Mouse (Mus musculus) thymus, adult 2 months (tissue): ENCODE results near the gene Abca2. TPM values are rescaled to one million over a fixed set of nuclear protein-coding genes. Genes with fewer than 3 reads are reported as not detected.

ENCODE experiments used
- DNase-seq: peaks from one replicate; pipeline ENCODE4 v3.0.0; 2021
- H3K27ac ChIP-seq: fragments of 200-500 bp; 2 replicates; pipeline ENCODE4 v1.5.1; 2012; ENCODE audit warnings: low read length, control low read depth; ENCODE audit not compliant: control insufficient read depth, insufficient read depth
- H3K27me3 ChIP-seq: fragments of 200-500 bp; 2 replicates; pipeline ENCODE4 v1.6.1; 2012; ENCODE audit warnings: mild to moderate bottlenecking, low read length, moderate library complexity, mixed read lengths; ENCODE audit not compliant: control insufficient read depth, insufficient read depth
- H3K36me3 ChIP-seq: fragments of 200-500 bp; 2 replicates; pipeline ENCODE4 v1.6.1; 2012; ENCODE audit warnings: mild to moderate bottlenecking, low read length, moderate library complexity; ENCODE audit not compliant: control insufficient read depth, insufficient read depth
- H3K4me1 ChIP-seq: fragments of 200-500 bp; replicated peaks from 2 replicates; pipeline ENCODE4 v1.6.1; 2012; ENCODE audit warnings: low read length; ENCODE audit not compliant: control insufficient read depth, insufficient read depth
- H3K4me3 ChIP-seq: fragments of 200-500 bp; 2 replicates; pipeline ENCODE4 v1.5.1; 2012; ENCODE audit warnings: mild to moderate bottlenecking, low read length, control low read depth, moderate library complexity; ENCODE audit not compliant: control insufficient read depth, insufficient read depth
- CTCF ChIP-seq: fragments of 200-500 bp; IDR thresholded peaks from 2 replicates; pipeline ENCODE4 v1.5.1; 2012; ENCODE audit warnings: mild to moderate bottlenecking, control low read depth, low read length, moderate library complexity, borderline replicate concordance; ENCODE audit not compliant: control insufficient read depth, poor library complexity, insufficient read depth; ENCODE audit errors: extremely low read depth
- POLR2A ChIP-seq: fragments of 200-500 bp; IDR thresholded peaks from 2 replicates; pipeline ENCODE4 v1.6.1; 2012; ENCODE audit warnings: mild to moderate bottlenecking, low read length, control low read depth, moderate library complexity; ENCODE audit not compliant: control insufficient read depth, poor library complexity, insufficient read depth; ENCODE audit errors: extremely low read depth
- WGBS: fragments of 180-500 bp; shearing (Covaris S2); methylation state at CpG from one replicate; pipeline ENCODE4 v1.1.7; 2018; 5-methylcytosine and 5-hydroxymethylcytosine counted together
- polyA plus RNA-seq: library from polyadenylated mRNA; depleted of rRNA; stranded (reverse); fragments of >200 nt; gene quantifications from 2 replicates; pipeline ENCODE4 v1.2.3, GENCODE M21; 2012

The Abca2 gene
- polyA plus RNA-seq, 1 experiment: 86.6 TPM

DNA sequence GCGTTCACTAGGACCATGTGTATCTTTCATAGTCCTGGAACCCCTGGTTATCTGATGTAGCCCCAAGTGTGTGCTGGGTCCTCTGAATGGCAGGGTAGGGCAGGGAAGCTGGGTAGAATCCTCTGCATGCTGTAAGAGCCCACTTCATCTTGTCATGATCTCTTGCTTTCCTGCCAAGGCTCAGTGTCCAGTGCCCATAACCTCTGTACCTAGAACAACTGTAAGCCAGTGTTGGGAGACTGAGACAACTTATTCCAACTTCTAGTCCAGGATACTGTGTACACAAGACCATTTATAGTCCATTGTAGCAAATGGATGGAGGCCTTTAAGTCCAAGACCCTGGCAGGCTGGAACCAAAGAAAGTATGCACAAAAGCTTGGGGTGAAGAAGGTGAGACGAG lies 36.8 kb downstream of the Abca2 start:
- Histone ChIP-seq H3K27ac (peak overlapping the region; percentile 86), H3K4me3 (peak overlapping the region; percentile 43)
- no peak for TF ChIP-seq CTCF
- no peak for TF ChIP-seq POLR2A

DNA sequence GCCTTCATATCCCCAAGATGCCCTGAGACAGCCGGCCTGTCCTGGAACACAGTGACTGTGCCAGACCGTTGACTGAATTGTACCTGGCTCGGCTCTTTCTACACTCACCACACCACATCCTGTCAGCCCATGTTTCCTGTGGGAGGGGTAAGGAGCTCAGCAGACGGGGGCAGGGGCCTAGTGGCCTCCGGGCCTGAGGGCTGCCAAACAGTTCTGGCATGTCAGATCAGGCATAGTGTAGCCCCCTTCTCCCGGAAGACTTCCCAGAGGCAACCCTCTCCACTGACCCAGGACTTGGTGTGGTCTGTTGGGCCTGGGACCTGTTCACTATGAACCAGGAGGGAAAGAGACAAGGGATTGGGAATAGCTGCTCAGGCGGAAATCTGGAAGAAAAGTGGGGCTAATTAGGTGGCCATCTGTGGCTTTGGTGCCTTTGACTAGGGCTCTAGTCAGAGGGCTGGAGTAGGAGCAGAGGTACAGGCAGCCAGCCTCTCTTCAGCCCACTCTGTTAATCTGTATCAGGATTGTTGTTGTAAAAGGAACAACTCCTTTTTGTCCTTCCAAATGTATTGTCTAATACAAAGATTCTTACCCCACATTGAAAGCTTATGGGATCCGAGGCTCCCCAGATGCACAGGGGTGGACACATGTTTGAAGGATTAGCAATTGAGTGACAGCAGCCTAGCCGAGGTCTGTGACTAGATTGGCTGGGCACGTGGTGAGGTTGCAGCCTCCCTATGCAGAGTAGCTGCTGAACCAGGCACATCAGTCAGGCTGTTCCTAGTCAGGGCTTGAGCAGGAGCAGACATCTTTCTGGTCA lies 37.5 kb downstream of the Abca2 start:
- peaks cover 52% of the 10 kb centered on the region for H3K4me1 ChIP-seq
- peak; percentile 84 for TF ChIP-seq POLR2A
- TF ChIP-seq CTCF: 0 out of 2 replicates have a peak, but pooled peaks have one; percentile 36
- no peaks in the 10 kb centered on the region for H3K27me3 ChIP-seq
- peak overlapping the region; percentile 88 for H3K27ac ChIP-seq
- H3K36me3 ChIP-seq: no peaks in the 10 kb centered on the region
- peak overlapping the region; percentile 43 for H3K4me3 ChIP-seq
- WGBS: 11% methylated on average over 10 of the region's 10 CpGs
- peak; percentile 85 for DNase-seq

More for the DNA sequence above, 36.8 kb downstream of the Abca2 start:
- Histone ChIP-seq H3K36me3 (no peaks in the 10 kb centered on the region), H3K4me1 (peaks cover 54% of the 10 kb centered on the region), H3K27me3 (no peaks in the 10 kb centered on the region)
- WGBS: 41% methylated on average over 2 of the region's 2 CpGs
- DNase-seq: no peak

DNA sequence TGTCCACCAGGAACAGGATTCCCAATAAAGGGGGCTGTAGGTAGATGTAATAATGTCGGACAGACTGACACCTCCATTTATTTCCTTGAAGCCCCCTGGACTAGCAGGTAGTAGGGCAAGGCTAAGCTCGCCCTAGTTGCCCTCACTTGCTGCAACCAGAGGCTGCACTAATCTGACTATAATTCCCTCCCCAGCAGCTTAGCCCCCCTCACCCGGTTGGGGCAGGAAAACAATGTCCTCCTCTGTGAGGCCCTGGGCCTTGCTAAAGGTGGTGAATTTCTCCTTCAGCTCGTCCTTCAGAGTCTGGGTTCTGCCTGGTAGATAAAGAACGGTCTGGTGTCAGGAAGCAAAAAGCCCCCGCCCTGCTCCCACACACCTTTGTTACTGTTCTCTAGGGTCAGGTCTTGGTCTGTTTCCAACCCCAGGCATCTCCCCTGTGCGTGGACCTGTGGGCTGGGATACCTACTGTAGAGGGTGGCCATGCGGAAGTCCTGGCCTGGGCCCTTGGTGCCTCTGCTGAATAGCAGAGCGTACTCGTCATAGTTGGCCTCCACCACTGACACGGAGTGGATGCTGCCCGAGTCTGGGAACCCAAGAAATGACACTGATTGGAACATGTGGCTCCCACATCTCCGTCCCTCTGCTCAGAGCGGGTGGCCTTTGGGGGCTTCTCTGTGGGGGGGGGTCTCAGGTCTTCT lies 39.3 kb downstream of the Abca2 start:
- H3K4me3 ChIP-seq: no peak overlapping the region
- DNase-seq: no peak
- peak overlapping the region; percentile 5; the same call in 1 of the 2 replicates for H3K27ac ChIP-seq
- H3K4me1 ChIP-seq: peaks cover 49% of the 10 kb centered on the region
- H3K27me3 ChIP-seq: no peaks in the 10 kb centered on the region
- 92% methylated on average over 14 of the region's 14 CpGs for WGBS
- no peaks in the 10 kb centered on the region for H3K36me3 ChIP-seq
- TF ChIP-seq CTCF (no peak), POLR2A (no peak)

DNA sequence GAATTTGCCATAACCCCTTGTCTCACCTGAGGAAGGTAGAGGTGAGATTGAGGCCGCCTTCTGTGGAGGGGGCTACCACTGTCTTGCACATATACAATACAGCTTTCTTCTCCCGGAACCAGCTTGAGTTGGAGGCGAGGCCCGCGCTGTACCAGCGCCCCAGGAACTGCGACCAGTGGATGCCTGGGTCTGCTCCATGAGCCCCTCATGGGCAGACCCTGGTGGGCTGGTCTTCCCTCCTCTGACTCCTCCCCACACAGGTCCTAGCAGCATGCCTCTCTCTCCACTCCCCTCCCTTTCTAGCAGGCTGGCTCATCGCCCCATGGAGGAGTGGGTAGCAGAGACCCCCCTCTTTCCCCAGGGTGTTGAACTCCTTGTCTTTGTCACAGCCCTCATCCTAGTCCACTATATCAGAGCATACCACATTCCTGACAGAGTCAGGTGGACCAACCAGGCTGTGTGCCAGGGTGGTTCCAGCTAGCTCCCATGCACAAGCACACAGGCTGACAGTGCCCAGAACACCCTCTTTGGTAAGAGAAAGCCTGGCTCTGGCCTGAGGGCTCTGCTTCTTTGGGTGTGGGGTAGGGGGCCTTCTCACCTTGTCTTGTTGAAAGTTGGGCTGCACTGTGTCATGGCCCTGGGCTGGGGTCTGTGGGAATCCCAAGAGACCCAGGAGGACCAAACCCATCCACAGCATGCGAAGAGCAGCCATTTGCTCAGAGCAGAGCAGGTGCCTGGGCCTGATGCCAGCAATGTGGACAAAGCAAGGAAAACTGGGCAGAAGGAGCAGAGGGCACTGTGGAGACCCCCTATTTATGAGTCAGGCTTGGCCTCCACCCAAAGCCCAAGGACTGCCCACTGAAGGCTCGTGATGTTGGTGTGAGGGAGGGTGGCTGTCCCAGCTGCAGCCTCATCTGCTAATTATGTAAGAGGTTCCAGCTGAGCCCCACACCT lies 40.7 kb downstream of the Abca2 start:
- no peaks in the 10 kb centered on the region for H3K27me3 ChIP-seq
- WGBS: 94% methylated on average over 10 of the region's 10 CpGs
- H3K4me1 ChIP-seq: peaks cover 38% of the 10 kb centered on the region
- H3K27ac ChIP-seq: no peak overlapping the region
- no peak overlapping the region for H3K4me3 ChIP-seq
- TF ChIP-seq POLR2A (no peak), CTCF (no peak)
- no peaks in the 10 kb centered on the region for H3K36me3 ChIP-seq
- DNase-seq: no peak

- WGBS: 95% methylated on average over 6 of the region's 6 CpGs
- peaks cover 31% of the 10 kb centered on the region for H3K4me1 ChIP-seq
- no peaks in the 10 kb centered on the region for H3K36me3 ChIP-seq
- H3K4me3 ChIP-seq: no peak within 1 kb of the TSS
- no peak for DNase-seq
- no peak within 1 kb of the TSS for H3K27ac ChIP-seq
- H3K27me3 ChIP-seq: no peaks in the 10 kb centered on the region
- TF ChIP-seq POLR2A: no peak
- TF ChIP-seq CTCF: no peak
These were observed 41.5 kb downstream of the Abca2 start, which contains the start of gene Ptgds for GRCm38 (mm10) chr2:25469969-25470368. Ptgds (minus strand) TSS chr2:25470046.

DNA sequence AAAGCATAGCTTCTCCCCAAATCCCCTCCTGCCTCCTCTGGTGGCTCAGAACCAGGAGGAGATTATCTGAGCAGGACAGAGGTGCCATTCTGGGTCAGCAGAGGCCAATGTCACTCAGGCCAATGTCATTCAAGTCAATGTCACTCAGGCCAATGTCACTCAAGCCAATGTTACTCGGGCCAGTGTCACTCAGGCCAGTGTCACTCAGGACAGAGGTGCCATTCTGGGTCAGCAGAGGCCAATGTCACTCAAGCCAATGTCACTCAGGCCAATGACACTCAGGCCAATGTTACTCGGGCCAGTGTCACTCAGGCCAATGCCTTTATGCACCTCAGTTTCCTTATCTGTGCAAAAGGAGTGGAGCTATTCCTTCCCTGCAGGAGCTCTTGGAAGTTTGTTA lies 44.0 kb downstream of the Abca2 start:
- no peak for DNase-seq
- peaks cover 7% of the 10 kb centered on the region for H3K4me1 ChIP-seq
- 79% methylated on average over 2 of the region's 2 CpGs for WGBS
- no peaks in the 10 kb centered on the region for H3K27me3 ChIP-seq
- H3K27ac ChIP-seq: no peak overlapping the region
- H3K4me3 ChIP-seq: no peak overlapping the region
- TF ChIP-seq CTCF (no peak), POLR2A (no peak)
- no peaks in the 10 kb centered on the region for H3K36me3 ChIP-seq
